Mouse (Mus musculus) CD4-positive, CD25-positive, alpha-beta regulatory T cell, adult 4 months (primary cell): ENCODE measurements around the gene Frmd4a. TPM values are rescaled to one million over a fixed set of nuclear protein-coding genes. Genes with fewer than 3 reads are reported as not detected.

ENCODE experiments used
- ATAC-seq: one replicate; pipeline ENCODE4 v1.8.0; 2017
- polyA plus RNA-seq, 2 experiments: library from polyadenylated mRNA; unstranded; fragments of 100-300 nt; shearing (Covaris generic); gene quantifications; one replicate each; pipeline ENCODE4 v1.2.1; 2017

The Frmd4a gene
- polyA plus RNA-seq, 2 experiments from 2014 or later: 1.2 TPM

GRCm38 (mm10) chr2:4561196-4561595, 543.7 kb downstream of the Frmd4a start:
- ATAC-seq: no peak

GRCm38 (mm10) chr2:4562373-4562772, 544.9 kb downstream of the Frmd4a start:
- no peak for ATAC-seq

GRCm38 (mm10) chr2:4562826-4563225, 545.3 kb downstream of the Frmd4a start:
- ATAC-seq: no peak

GRCm38 (mm10) chr2:4563322-4563721, 545.8 kb downstream of the Frmd4a start:
- no peak for ATAC-seq

GRCm38 (mm10) chr2:4566260-4566955, 548.9 kb downstream of the Frmd4a start:
- no peak for ATAC-seq

- ATAC-seq: no peak
These were observed 549.6 kb downstream of the Frmd4a start for GRCm38 (mm10) chr2:4566956-4567680.

- no peak for ATAC-seq
These were observed 551.5 kb downstream of the Frmd4a start for GRCm38 (mm10) chr2:4568967-4569366.

GRCm38 (mm10) chr2:4570186-4570861, 552.8 kb downstream of the Frmd4a start:
- no peak for ATAC-seq

- no peak for ATAC-seq
These were observed 555.2 kb downstream of the Frmd4a start for GRCm38 (mm10) chr2:4572498-4573263.

- ATAC-seq: no peak
These were observed 555.9 kb downstream of the Frmd4a start for GRCm38 (mm10) chr2:4573386-4573785.

GRCm38 (mm10) chr2:4574251-4574650, 556.7 kb downstream of the Frmd4a start:
- ATAC-seq: no peak

GRCm38 (mm10) chr2:4575163-4575562, 557.6 kb downstream of the Frmd4a start:
- ATAC-seq: no peak

- ATAC-seq: no peak
These were observed 558.5 kb downstream of the Frmd4a start for GRCm38 (mm10) chr2:4575975-4576374.

- ATAC-seq: no peak
These were observed 560.8 kb downstream of the Frmd4a start for GRCm38 (mm10) chr2:4578291-4578690.

GRCm38 (mm10) chr2:4579357-4580068, 562.0 kb downstream of the Frmd4a start:
- no peak for ATAC-seq

- no peak for ATAC-seq
These were observed 563.1 kb downstream of the Frmd4a start for GRCm38 (mm10) chr2:4580666-4581065.

GRCm38 (mm10) chr2:4582930-4583329, 565.4 kb downstream of the Frmd4a start:
- no peak for ATAC-seq

GRCm38 (mm10) chr2:4584252-4584651, 566.7 kb downstream of the Frmd4a start:
- no peak for ATAC-seq

- no peak for ATAC-seq
These were observed 568.7 kb downstream of the Frmd4a start for GRCm38 (mm10) chr2:4586245-4586644.

GRCm38 (mm10) chr2:4587685-4588409, 570.3 kb downstream of the Frmd4a start:
- no peak for ATAC-seq

- ATAC-seq: no peak
These were observed 574.1 kb downstream of the Frmd4a start for GRCm38 (mm10) chr2:4591647-4592046.
